Mouse (Mus musculus): Measurements from ENCODE around the gene Kcnk15. TPM values are rescaled to one million over a fixed set of nuclear protein-coding genes. Genes with fewer than 3 reads are reported as not detected.

Kcnk15 gene
- total RNA-seq, 2 experiments from 2014 or later = not detected

Other genes with a start within 250 kb of the Kcnk15 start
- gene Serinc3, start 208.5 kb upstream of the Kcnk15 start, total RNA-seq (2021) = 100 to 1,000 TPM; 327 to 358 TPM
- 100 to 1,000 TPM; 177 to 195 TPM for gene Pkig, start 195.3 kb upstream of the Kcnk15 start, total RNA-seq (2021)
- 1 to 10 TPM; 1.6 to 1.7 TPM for gene Ada, start 103.4 kb upstream of the Kcnk15 start, total RNA-seq (2021)
- gene Ccn5, start 32.8 kb upstream of the Kcnk15 start, total RNA-seq (2021) = 1 to 10 TPM in 1 of 2 experiments, under 1 TPM in 1; 0.97 to 1.1 TPM
- under 1 TPM; 0.17 to 0.27 TPM for gene Rims4, start 65.0 kb downstream of the Kcnk15 start, total RNA-seq (2021)
- gene Ywhab, start 141.3 kb downstream of the Kcnk15 start, total RNA-seq (2021) = 100 to 1,000 TPM; 138 to 139 TPM
- gene Pabpc1l, start 171.8 kb downstream of the Kcnk15 start, total RNA-seq (2021) = under 1 TPM; 0.77 to 0.91 TPM
- gene Stk4, start 216.7 kb downstream of the Kcnk15 start, total RNA-seq (2021) = 10 to 100 TPM; 20.9 to 21.4 TPM
- 10 to 100 TPM; 22.8 to 25.9 TPM for gene Tomm34, start 217.5 kb downstream of the Kcnk15 start, total RNA-seq (2021)